Mouse (Mus musculus) thymus, postnatal 36 days (tissue): Measurements from ENCODE around the gene Skap1.

ENCODE experiments used
- DNase-seq, 2 experiments: peaks; one replicate each; pipeline ENCODE4 v3.0.0; 2022; ENCODE audit warnings: mixed read lengths in 2 of 2

Gene Skap1

DNA sequence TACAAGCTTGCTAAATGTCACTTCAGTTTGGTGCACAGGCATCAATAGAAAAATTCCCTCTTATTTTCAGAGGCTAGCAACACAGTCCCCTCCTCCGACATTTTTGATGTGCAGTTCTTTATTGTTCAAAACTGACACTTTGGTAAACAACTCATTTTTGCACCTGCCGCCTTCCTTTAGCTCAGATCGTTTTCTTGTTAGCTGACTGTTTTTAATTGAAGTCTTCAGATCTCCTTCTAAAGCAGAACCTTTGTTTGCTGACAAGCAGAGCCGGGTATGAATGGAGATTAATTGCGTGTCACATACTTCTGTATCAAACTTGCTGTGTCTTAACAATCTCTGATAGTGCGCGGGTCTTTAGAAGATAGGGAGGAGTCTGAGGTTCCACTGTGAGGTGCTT is 2.0 kb downstream of the Skap1 start:
- DNase-seq, result no peak

DNA sequence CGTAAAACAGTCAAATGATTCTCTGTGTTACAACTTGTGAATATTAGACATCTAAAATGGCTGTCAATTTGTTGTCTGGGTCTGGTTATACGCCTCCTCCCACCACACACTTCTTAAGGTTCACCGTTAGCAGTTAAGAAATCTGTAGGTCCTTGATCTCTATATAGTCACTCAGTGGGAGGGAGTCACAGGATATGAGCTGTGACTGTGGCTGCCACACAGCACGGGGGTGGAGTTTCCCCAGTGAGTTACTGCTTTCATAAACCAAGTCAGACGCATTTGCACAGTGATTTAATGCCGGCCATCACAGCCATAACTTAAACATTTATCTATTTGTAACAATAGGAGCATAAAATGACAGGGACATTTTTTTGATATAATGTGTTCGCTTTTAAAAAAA is 2.6 kb downstream of the Skap1 start:
- peak; percentile 68 to 82 for DNase-seq

DNA sequence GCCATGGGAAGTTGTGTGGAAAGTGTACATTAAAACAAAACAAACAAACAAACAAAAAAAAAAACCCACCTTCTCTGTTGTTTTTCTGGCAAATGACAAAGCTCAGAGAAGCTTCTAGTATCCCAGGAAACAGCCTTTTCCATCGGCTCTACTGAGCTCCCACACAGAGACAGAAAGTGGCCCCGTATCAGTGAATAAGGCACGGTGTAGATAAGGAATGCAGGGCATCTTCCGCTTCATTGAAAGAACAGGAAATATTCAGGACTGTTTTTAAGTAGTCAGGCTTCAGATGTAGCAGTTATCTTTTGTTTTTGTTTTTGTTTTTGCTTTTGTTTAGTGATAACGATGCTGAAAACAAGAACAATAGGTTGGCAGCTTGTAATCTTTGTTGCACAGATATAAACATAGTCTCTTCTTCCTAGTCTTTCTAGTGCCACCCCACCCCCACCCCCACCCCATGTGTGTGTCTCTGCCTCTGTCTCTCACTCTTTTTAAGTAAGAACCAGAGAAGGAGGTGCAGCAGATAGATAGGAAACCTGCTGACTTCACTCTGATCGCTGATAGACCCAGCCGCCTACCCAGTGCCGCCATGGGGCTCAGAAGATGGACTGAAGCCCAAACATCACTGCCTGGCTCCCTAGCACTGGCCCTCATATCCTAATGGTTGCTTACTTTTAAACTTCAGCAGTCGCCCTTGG is 3.8 kb downstream of the Skap1 start:
- DNase-seq, result peak in 1 of 2 experiments; percentile 39

DNA sequence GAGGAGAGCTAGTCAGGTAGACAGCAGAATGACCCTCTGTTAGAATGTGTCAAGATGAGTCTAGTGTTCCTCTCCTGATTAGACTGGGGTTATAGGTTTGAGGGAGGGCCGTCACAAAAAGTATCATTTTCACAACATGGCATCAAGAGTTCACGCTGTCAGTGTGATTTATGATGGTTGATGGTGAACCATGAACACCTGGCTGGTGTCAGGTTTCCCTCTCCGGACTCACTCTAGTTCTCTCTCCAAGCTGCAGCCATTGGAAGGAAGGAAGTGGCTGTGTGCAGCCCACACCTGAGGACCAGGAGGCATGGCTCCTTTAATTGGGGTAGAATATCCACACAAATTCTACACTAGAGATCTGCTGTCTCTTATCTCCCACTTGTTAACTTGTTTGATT is 18.3 kb downstream of the Skap1 start:
- DNase-seq, result no peak

DNA sequence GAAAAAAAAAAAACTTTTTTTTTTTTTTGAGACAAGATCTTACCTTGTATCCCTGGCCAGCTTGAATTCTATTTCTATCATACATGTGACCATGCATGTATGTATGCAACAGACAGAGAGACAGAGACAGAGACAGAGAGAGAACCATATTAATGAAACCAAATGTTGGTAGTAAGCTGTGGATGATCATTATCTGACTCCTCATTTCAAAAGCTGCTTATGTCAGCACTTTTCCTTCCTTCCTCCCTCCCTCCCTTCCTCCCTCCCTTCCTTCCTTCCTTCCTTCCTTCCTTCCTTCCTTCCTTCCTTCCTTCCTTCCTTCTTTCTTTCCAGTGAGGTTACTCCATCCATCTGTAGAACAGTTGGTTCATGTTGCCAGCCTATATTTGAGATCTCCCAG is 18.8 kb downstream of the Skap1 start:
- no peak for DNase-seq

DNA sequence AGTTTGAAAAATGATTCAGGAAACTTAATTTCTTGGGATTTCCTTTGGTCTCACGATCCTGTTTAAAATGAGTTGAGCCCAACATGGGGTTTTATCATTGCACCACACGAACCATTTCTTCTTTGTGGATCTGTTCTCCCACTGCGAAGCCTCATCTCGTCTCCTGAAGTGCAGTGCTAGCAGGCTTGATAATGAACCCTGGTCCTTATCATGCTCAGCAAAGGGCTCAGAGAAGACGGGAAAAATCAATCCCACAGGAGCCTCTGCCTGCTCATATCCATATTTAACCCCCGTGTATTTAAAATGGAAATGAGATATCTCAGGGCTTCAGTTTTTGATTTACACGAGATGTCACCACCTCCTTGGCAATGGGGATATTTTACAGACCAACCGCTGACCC is 34.1 kb downstream of the Skap1 start:
- no peak for DNase-seq

DNA sequence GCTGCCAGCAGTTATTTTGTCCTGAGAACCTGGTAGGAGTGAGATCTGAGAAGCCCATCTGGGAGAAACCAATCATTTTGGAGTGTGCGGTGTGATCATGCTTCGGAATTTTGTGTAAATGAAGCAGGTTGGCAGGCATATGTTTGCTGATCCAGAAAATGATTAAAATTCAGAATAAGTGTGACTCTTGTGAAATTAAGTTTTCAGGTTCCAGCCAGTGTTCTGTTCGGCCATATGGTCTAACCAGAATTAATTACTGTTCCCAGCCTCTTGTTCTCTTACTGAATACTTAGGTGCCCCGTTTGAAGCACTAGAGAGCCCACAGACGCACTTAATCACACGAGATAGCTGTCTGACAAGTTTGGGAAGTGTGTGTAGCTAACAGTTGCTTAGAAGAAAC is 36.6 kb downstream of the Skap1 start:
- DNase-seq, result no peak

DNA sequence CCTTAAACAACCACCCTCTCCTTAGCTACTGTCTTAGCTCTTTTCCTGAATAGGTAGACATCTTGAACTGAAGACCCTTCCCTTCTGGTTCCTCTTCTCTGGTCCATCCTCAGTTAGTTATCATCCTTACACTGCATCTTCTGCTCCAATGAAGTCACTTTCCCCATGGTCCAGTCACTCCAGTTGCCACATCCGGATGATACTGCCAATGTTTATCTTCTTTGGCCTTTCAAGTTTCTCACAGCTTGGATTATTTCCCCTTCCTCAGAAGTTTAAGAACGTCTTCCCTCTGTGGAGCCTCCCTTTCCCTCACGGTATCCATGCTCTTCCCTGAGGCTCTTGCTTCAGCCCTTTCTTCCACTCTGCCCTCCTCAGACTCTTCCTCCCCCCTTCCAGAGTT is 38.6 kb downstream of the Skap1 start:
- no peak for DNase-seq

DNA sequence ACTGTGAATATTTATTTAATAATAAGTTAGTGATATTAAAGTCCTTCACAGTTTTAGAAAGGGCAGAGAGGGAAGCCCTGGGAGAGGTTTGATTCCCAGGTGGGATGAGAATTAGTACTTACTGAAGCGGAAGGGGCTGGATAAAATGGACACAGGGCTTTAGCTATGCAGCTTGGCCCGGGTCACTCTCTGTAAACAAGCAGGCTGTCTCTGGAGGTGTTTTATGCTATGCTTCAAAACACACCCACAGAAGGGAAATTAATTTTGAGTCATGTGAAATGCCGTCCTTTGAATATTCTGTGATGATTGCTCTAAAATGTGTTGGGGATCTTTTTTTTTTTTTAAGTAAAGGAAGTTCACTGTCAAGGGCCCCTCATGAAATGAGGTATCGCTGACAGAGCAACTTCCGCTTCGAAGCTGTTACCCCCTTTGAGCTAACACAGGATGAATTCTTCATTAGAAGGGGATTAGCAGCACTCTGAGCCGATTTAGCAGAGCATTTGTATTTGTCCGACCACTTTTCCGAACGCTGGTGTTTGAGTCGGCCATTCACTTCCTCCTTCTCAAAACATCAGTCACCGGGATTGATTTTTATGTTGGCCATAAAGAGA is 40.2 kb downstream of the Skap1 start:
- DNase-seq, result peak in 1 of 2 experiments; percentile 24

DNA sequence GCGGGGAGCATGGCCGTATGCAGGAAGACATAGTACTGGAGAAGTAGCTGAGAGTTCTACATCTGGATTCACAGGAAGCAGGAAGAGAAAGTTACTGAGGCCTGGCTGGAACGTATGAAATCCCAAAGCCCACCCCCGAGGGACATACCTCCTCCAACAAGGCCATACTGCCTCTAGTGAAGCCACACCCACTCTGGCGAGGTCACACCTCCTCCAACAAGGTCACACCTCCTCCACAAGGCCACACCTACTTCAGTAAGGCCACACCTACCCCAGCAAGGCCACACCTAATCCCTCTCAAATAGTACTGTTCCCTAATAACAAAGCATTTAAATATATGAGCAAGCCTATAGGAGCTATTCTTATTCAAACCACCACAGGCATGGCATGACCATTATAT is 41.4 kb downstream of the Skap1 start:
- peak in 1 of 2 experiments; percentile 29 for DNase-seq

DNA sequence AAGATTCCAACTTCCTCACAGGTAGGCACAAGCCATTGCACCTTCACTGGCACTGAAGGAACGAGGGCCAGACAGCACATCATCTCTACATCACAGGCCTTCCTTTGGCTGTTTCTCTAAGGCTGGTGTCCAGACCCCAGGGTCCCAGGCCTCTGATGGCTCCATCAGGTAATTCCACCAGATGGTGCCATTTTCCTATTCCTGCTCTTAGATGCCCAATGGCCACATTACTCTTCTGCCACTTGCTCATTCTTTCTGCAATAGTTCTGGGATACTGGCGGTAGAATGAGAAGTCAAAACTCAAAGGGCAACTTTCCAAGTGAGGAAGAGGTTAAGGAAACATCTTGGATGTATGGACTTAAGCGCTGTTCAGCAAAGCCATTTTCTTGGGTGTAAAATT is 50.8 kb downstream of the Skap1 start:
- no peak for DNase-seq

DNA sequence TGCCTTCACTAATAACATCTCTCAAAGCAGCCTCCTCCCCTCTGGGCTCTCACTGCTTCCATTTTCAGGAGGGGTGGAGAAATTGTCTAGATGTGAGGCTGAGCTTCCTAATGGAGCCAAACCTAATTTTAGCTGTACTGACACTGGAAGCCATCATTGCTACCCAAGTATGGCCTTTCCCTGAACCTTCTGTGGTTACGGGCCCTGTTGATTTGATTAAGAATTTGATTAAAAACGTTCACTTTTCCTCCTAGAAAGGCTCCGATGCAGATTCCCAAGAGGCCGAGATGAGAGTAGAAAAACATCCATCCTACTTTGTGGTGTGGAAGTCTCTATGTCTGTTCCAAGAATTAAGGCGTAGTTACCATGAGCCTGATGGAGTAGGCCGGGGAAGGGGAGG is 60.1 kb downstream of the Skap1 start:
- no peak for DNase-seq

DNA sequence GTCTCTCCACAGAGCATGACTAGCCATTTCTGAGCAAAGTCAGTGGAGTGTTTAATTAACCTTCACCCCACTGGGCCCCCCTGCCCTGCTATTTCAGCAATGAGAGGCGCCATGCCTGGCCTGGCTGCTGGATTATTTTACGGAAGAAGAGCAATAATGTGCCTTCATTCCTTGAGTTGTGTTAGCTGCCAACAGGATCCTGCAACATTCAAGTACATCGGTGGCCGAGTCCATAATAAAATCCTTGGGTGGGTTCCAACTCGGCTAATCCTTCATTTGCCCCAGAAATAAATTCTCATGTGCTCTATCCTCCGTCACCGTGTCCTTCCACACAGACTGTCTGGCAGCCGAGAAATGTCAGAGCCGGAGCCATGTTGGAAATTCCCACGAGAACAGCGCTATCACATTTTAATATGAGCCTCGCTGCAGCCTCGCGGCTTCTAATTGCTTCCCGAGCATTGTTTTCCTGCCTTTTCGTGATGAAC is 61.8 kb downstream of the Skap1 start:
- no peak for DNase-seq

DNA sequence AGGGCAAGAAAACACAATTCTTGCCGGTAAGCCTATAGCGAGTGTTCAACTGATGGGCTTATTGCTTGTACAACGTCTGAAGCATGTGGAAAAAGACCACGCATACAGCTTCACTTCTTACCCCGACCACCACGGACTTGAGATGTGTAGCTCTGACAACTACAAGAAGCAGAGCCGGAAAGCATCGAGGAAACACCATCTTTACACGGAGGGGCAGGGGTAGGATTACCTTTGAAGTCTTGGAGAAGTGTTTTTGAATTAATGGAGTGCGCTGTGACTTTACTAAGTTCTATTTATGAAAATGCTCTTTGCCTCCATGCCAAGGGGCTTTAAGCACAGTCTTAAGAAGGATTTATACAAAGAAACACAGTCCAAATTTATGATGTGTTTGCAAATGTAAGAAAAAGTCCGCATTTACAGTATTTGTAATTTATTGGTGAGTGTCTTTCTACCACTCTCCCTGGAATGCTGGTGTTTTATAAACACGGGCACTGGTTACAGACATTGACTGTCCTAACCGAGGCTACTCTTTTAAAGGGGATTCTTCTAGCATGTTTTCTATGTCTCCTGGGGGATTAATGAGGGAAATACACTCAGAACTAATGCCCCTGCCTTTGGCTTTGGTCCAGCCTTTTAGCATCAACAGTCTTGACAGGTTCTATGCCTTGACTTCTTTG is 67.5 kb downstream of the Skap1 start:
- DNase-seq, result no peak

DNA sequence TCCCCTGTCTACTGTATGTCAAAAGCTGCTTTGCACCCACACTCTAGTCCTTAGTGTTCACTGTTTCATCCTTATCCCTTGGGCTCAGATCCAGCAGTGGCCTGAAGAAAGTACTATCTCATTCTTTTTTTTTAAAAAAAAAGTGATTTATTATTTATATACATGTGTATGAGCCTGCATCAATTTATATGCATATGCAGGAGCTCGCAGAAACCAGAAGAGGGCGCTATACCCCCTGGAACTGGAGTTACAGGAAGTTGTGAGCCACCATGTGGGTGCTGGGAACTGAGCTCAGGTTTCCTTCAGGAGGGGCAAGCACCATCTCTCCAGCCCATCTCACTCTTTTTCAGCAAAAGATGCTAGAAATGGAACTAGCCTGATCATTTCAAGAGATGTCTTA is 70.1 kb downstream of the Skap1 start:
- no peak for DNase-seq

DNA sequence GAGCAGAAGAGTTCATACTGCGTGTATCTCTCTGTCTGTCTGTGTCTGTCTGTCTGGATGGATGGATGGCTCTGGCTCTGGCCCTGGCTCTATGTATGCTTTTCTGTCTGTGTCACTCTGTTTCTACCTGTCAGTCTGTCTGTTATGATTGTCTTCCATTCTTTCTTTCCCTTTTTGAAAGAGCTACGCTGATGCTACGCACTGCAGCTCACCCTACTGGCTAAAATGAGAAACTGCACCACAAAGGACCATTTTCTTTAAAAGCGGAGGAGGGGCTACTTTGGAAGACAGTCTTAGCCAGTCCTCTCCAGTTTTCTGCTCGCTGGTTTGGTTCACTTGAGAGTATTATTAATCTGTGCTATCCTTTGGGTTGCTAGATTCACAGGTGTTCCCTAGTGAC is 71.8 kb downstream of the Skap1 start:
- DNase-seq, result peak; percentile 25 to 30

DNA sequence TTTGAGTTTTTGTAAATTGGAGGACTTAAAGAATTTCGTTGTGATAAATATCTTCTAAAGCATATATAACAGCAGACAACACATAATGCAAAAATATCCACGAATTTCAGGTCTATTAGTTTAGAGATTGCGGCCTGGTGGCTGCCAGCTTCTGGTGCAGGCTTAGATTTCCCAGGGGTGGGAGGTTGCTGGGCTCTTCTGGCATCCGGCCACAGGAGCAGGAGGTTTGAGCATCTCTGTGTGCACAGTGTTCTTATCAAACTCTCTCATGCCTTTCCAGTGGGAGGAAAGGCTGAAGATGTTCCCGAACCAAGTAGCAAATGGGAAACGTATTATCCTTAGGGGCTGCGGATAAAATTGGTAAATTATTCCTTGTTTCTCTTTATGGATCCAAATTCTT is 77.6 kb downstream of the Skap1 start:
- DNase-seq, result no peak

DNA sequence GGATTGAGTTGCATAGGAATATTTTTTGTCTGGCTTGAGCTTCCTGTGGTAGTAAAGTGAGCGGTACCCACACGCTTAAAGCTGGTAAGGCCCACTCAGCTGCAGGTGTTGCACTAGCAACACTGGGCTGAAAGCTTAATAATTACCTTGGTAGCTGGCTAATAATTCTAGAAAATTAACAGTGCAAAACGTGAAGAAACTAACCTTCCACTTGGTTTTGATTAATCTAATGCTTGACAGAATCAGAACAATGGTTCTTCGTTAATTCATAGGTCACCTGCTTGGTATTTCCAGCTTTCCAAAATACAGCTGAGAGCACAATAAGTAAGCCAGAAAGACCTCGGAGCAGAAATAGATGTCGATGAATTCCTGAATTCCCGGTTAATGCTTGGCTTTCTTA is 78.2 kb downstream of the Skap1 start:
- no peak for DNase-seq

DNA sequence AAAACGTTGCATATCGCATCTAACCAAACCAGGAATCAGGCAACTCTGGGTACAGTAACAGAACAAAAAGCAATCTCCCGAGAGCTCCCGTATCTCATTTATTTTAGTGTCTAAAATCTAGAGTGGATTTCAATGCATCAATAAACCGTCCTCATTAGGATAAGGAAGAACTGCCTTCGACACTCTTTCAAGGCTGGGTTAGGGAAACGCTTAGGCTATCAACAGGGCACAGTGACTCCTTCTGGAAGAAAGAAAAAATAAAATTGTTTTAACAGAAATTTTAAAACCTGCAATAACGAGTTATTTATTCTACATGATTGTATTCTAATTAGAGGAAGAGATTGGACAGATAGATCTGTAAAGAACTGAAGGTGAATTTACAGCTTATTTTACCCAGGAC is 82.0 kb downstream of the Skap1 start:
- DNase-seq, result no peak

DNA sequence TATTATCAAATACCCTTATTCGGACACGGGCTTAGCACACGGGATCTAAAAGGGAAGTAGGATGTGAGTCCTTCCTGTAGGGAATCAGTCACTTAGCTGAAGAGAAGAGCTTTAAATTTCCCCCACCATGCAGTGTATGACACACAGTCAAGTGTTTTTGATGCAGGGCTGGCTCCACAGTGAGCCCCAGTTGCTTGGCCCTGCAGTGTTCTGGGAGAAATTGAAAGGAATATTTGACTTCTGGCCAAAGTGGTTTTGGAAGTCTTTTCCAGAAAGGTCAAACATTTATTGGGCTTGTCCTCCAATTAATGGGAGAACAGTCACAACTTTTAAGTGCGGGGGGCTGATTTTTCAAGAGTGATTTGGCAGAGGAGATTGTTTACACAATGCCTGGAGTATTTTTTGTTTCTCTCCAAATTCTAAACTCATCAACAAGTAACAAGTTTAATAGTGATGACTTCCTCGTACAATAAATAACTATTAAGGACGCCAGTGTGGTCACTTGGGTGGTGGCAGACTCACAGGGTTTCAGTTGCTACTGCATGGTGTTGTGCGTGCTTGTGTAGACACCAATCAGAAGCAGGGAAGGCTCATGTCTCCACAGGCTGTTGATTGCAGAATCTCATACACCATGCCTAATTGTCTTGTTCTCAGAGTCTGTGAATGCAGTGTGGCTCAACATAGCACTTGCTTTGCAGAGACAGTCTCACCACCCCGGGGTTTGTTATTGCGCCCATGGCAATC is 86.7 kb downstream of the Skap1 start:
- no peak for DNase-seq

DNA sequence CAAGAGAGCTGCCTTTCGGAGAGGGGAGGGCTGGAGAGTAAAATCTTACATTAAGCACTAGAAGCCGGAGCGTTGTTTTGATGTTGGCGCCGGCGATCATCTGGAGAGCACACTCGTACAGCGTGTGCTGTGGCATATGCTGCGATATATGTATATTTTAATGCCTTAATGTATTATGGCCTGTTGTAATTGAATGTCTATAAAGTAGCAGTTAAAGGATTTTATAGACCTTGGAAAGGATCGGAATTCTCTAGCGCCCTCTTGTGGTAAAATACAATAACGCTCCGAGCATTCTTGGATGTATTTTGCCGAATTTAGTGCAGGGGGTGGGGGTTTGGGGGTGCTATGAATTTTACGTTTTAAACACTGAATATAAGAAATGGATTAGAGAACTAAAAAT is 88.7 kb downstream of the Skap1 start:
- DNase-seq, result peak in 1 of 2 experiments; percentile 18

DNA sequence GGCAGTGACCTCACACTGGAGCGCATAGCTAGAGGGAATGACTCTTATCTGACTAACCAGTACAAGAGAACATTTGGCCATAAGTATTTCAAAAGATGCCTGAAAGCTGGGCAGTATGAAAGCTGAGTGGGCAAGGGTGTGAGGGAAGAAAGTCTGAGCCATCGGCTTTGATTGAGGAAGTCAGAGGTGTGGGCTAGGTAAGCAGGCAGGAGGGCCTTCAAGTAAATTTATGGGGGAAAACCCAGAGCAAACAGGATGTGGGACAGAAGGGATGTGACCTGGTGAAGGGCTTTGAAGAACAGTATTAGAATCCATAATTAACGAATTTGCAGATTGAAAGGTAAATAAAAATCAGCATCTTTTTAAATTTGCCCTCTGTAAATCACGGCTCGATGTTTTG is 95.8 kb downstream of the Skap1 start:
- DNase-seq, result no peak

DNA sequence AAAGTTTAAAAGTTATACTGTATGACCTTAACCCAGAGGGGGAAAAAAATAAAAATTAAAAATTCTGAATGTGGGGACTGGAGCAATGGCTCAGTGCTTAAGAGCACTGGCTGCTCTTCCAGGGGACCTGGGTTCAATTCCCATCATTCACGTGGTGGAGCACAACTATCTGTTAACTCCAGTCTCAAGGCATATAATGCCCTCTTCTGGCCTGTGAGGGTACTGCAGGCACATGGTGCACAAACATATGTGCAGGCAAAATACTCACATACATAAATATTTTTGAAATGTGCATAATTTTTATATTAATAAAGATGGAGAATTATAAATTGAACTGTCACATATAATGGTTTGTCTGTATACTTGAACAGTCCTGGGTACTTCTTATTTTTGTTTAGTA is 99.7 kb downstream of the Skap1 start:
- no peak for DNase-seq

DNA sequence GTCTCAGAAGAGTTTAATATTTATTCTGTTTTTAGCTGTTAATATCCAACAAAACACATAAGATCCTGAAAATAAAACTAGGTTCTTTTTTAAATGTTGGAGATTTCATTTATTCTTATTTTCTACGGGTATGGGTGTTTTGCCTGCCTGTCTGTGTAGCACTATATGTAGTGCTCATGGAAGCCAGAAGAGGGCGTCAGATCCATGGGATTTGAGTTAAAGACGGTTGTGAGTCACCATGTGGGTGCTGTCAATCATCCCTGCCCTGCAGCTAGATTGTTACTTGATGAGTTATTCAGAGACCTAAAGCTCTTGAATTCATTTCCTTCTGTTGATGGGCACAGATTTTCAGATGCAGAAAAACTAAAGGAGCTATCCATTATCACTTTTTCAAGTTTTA is 108.1 kb downstream of the Skap1 start:
- DNase-seq, result no peak
